ENCODE assay signal across 21 mouse cellular contexts in the genomic region with DNA sequence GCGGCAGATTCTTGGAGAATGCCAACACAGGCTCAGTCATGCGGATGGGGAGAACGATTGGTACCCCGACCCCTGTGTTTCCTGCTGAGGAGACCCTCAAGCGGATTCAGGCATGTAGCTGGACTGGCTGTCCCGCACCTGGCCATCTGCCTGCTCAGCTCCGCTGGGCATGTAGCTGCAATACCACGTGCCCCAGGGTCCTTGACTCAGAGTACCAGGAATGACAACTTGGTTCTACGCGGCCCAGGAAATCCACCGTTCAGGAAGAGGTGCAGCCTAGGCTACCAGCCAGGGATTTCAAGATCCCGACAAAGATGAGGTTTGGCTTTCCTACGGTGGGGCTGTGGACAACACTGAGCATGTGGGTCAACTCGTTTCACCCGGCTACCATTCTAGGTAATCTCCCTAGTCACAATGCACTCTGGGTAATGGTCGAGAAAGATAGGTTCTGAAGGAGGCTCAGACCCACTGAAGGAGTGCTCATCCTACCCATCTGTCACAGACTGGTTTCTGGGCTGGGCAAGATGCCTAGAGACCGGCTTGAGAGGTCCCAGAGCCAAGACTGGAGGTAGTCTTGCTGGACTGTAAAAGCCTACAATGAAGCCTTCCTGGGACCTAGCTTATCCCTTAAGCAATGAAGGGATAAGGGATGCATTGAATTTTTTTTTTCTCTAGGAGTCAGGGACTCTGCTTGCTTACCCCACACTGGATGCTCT. TPM values are rescaled to one million over a fixed set of nuclear protein-coding genes. Genes with fewer than 3 reads are reported as not detected.
DNase-seq lines count a peak whose midpoint lies in the region; ATAC-seq and TF ChIP-seq lines count a peak whose summit lies in the region.
"Had no signal": no experiment of that assay in that cellular context is flagged by ENCODE, and none has a peak within 500 bp of the region (broad histone marks: within the 10 kb centered on the region; RNA-seq: fewer than 3 reads in every experiment).

No protein-coding gene starts in this region.

- no peaks in the 10 kb centered on the region for H3K4me1 ChIP-seq in lung, postnatal 0 days (ENCODE audit: insufficient read depth, low read depth, low read length)
- H3K4me1 ChIP-seq: limb, embryonic 15.5 days; liver, embryonic 15.5 days; midbrain, embryonic 10.5 days; neural tube, embryonic 12.5 days had no signal

- no peaks in the 10 kb centered on the region for H3K27me3 ChIP-seq in lung, postnatal 0 days (replicated peaks; ENCODE audit: insufficient read depth, low read length)
- H3K27me3 ChIP-seq: heart, embryonic 13.5 days; limb, embryonic 15.5 days; liver, embryonic 15.5 days; neural tube, embryonic 12.5 days had no signal

- TF ChIP-seq CTCF in lung, postnatal 0 days (IDR thresholded peaks at IDR 0.05), result no peak

- H3K27ac ChIP-seq in lung, postnatal 0 days (ENCODE audit: low read length), result no peak overlapping the region
- H3K27ac ChIP-seq: heart, embryonic 13.5 days; kidney, postnatal 0 days; limb, embryonic 15.5 days; liver, embryonic 15.5 days; macrophage; midbrain, embryonic 10.5 days; neural tube, embryonic 12.5 days had no signal

- H3K9ac ChIP-seq in lung, postnatal 0 days (replicated peaks; ENCODE audit: low read depth), result no peak overlapping the region
- H3K9ac ChIP-seq: heart, embryonic 13.5 days; limb, embryonic 15.5 days; liver, embryonic 15.5 days; neural tube, embryonic 12.5 days had no signal

- H3K4me3 ChIP-seq in lung, postnatal 0 days (ENCODE audit: low read depth, low read length), result no peak overlapping the region
- H3K4me3 ChIP-seq: heart, embryonic 13.5 days; limb, embryonic 15.5 days; liver, embryonic 15.5 days; midbrain, embryonic 10.5 days; neural tube, embryonic 12.5 days had no signal

- DNase-seq in lung, postnatal 0 days (ENCODE audit: low spot score), result no peak
- DNase-seq in lung, postnatal 14 days, result no peak
- peak; percentile 85 for DNase-seq in cerebellum, adult 11-12 months
- peak; percentile 89 for DNase-seq in cerebellum, adult 9-11 months
- DNase-seq in lung, postnatal 36 days, result peak; percentile 46
- no peak for DNase-seq in ovary, postnatal 10 days (ENCODE audit: low spot score)
- no peak for DNase-seq in thymus, postnatal 14 days
- DNase-seq: adrenal gland, adult 2 months; embryo, embryonic 11 days; kidney, adult 18-20 months; layer of hippocampus, postnatal 36 days; thymus, postnatal 4 days had no signal

- H3K36me3 ChIP-seq in lung, postnatal 0 days (ENCODE audit: insufficient read depth, low read length), result no peaks in the 10 kb centered on the region
- H3K36me3 ChIP-seq: heart, embryonic 13.5 days; limb, embryonic 15.5 days; liver, embryonic 15.5 days; midbrain, embryonic 10.5 days; neural tube, embryonic 12.5 days had no signal

- WGBS in lung, postnatal 0 days, result 77% methylated on average over 17 of the region's 17 CpGs

- no peak overlapping the region for H3K4me2 ChIP-seq in lung, postnatal 0 days (replicated peaks; ENCODE audit: low read depth, low read length)
- H3K4me2 ChIP-seq: heart, embryonic 13.5 days; limb, embryonic 15.5 days; liver, embryonic 15.5 days; neural tube, embryonic 12.5 days had no signal

- TF ChIP-seq EP300 in lung, postnatal 0 days (IDR thresholded peaks at IDR 0.05), result no peak

- peak; percentile 57 for ATAC-seq in lung, postnatal 0 days
- ATAC-seq: forebrain, embryonic 16.5 days had no signal

- no peaks in the 10 kb centered on the region for H3K9me3 ChIP-seq in lung, postnatal 0 days (ENCODE audit: low read length)
- H3K9me3 ChIP-seq: heart, embryonic 13.5 days; limb, embryonic 15.5 days; liver, embryonic 15.5 days; midbrain, embryonic 10.5 days; neural tube, embryonic 12.5 days had no signal

RNA-seq across cellular contexts. Expression of a gene that starts 56.8 kb away (rescaled TPM):
- polyA plus RNA-seq in lung, postnatal 0 days (2015; fragmentation: Nextera tagmentation; extraction: Ambion mirVana), result 0.51 and 0.64 TPM in 2 replicates
- polyA plus RNA-seq: C2C12; liver, embryonic 15.5 days; macrophage had no signal

Comparison
In these comparisons a context has a peak if more than half of its experiments do, and no peak if none do; other contexts are left out.
1. DNase-seq: peak in cerebellum, adult 11-12 months (single experiment), cerebellum, adult 9-11 months (single experiment) and lung, postnatal 36 days (single experiment); none in lung, postnatal 0 days (single experiment), lung, postnatal 14 days (single experiment), ovary, postnatal 10 days (single experiment) and thymus, postnatal 14 days (single experiment).